Mouse (Mus musculus) E14TG2a.4 (cell line): Measurements from ENCODE around the gene Dner.

Source experiments
- H3K27me3 ChIP-seq: 2 replicates; pipeline ENCODE4 v1.6.1; 2014; ENCODE audit warnings: low read length, control low read depth; ENCODE audit not compliant: insufficient read depth
- H3K36me3 ChIP-seq: 2 replicates; pipeline ENCODE4 v1.6.1; 2014; ENCODE audit warnings: low read length, control low read depth; ENCODE audit not compliant: insufficient read depth
- H3K4me1 ChIP-seq: replicated peaks from 2 replicates; pipeline ENCODE4 v1.6.1; 2014; ENCODE audit warnings: low read depth, low read length, control low read depth
- H3K4me3 ChIP-seq: replicated peaks from 2 replicates; pipeline ENCODE4 v1.5.1; 2014; ENCODE audit warnings: mild to moderate bottlenecking, low read length
- H3K9me3 ChIP-seq: 2 replicates; pipeline ENCODE4 v1.6.1; 2014; ENCODE audit warnings: low read length, control low read depth
- CTCF ChIP-seq: conservative IDR thresholded peaks from 2 replicates; pipeline ENCODE4 v1.5.1; 2014; ENCODE audit warnings: low read length
- NANOG ChIP-seq: IDR thresholded peaks from 2 replicates; pipeline ENCODE4 v1.6.1; 2014; ENCODE audit warnings: borderline replicate concordance, low read length, mixed read lengths
- POU5F1 ChIP-seq: IDR thresholded peaks from 2 replicates; pipeline ENCODE4 v1.6.1; 2014; ENCODE audit warnings: low read length, borderline replicate concordance

Gene Dner

DNA sequence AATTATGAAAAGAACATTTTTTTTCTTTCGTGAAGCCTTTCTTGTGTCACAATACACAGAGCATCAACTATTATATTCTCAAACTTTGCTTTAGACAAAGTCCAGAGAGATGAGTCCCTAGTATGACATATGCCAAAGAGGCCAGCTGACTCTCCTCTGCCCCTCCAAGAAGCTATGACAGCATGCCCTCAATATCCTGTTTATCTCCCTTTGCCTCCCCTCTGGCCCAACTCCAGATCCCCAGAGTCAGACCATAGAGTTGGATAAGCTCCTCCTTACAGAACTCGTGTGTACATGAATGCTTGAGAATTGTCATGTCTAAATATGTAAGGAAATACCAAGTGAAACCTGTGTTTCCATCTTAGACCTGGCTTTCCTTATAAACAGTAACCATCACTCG, 170.5 kb downstream of the Dner start:
- Histone ChIP-seq H3K4me3 (no peak overlapping the region), H3K4me1 (no peaks in the 10 kb centered on the region), H3K36me3 (no peaks in the 10 kb centered on the region), H3K9me3 (no peaks in the 10 kb centered on the region), H3K27me3 (no peaks in the 10 kb centered on the region)
- TF ChIP-seq POU5F1 (no peak), CTCF (no peak), NANOG (no peak)

DNA sequence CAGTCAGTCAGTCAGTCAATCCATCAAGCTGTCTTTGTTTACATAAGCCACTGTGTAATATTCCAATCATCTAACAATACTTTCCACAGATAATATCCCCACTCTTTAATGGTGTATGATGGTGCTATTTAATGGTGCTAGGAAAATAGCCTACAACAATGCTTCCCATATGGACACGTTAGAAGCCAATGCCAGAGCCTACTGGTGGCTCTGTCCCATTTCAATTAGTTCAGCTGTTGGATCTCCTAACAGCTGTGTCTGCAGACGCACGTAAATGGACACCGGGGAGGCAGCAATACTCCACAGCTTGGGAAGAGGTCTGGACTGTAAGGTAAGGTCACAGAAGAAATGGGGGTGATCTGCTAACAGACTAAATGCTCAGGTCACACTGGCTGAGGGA, 171.6 kb downstream of the Dner start:
- no peaks in the 10 kb centered on the region for H3K9me3 ChIP-seq
- H3K27me3 ChIP-seq: no peaks in the 10 kb centered on the region
- no peaks in the 10 kb centered on the region for H3K4me1 ChIP-seq
- no peak overlapping the region for H3K4me3 ChIP-seq
- no peaks in the 10 kb centered on the region for H3K36me3 ChIP-seq
- TF ChIP-seq POU5F1 (no peak), NANOG (no peak)

DNA sequence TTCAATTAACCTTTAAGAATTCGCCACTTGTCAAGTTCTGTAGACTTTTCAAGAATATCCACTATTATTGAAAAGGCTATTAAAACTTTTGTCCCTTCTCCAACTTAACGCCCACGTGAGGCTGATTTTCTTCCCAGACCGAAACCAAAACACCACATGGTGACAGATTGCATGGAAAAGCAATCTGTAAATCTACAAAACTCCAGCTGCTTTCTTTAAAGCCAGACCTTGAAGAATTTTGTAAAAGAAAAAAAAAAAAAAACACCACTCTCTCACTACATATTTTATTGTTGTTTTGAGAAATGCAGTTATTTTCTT, 173.1 kb downstream of the Dner start:
- no peak overlapping the region for H3K4me3 ChIP-seq
- no peaks in the 10 kb centered on the region for H3K9me3 ChIP-seq
- TF ChIP-seq CTCF (no peak), NANOG (no peak), POU5F1 (no peak)

DNA sequence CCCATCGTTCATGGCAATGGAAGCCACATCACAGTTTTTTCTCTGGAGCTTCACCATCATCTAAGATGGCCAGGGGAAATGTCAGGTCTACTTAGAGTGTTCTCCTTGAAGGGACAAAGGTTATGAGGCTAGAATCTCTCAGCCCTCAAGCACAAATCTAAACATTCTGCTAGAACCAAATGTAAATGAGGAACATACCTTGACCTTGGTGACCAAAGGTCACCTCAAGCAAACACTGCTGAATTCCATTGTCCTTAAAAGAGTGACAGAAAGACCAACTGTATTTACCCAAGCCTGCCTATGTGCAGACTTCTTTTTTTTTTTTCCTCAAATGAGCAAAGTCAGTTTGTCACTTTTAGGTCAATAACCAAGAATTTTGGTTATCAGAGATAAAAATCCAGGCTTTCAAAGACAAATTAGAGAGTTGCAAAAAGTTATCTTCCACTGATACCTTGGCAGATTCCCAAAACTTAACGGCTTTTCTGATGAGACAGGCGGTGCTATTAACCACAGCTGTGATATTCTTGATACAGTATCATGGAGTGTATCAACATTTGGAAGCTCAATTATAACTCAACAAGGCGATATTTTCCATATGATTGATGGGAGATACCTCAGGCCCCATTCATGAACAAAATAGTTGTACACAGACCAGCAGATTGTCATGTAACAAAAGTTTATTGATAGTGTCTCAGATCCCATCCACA, 173.6 kb downstream of the Dner start:
- no peak overlapping the region for H3K4me3 ChIP-seq
- TF ChIP-seq POU5F1: no peak
- TF ChIP-seq NANOG: no peak
- TF ChIP-seq CTCF: no peak
- H3K9me3 ChIP-seq: no peaks in the 10 kb centered on the region
- no peaks in the 10 kb centered on the region for H3K27me3 ChIP-seq
- no peaks in the 10 kb centered on the region for H3K36me3 ChIP-seq
- no peaks in the 10 kb centered on the region for H3K4me1 ChIP-seq

More for the DNA sequence above, 173.1 kb downstream of the Dner start:
- no peaks in the 10 kb centered on the region for H3K36me3 ChIP-seq
- no peaks in the 10 kb centered on the region for H3K27me3 ChIP-seq
- H3K4me1 ChIP-seq: no peaks in the 10 kb centered on the region

DNA sequence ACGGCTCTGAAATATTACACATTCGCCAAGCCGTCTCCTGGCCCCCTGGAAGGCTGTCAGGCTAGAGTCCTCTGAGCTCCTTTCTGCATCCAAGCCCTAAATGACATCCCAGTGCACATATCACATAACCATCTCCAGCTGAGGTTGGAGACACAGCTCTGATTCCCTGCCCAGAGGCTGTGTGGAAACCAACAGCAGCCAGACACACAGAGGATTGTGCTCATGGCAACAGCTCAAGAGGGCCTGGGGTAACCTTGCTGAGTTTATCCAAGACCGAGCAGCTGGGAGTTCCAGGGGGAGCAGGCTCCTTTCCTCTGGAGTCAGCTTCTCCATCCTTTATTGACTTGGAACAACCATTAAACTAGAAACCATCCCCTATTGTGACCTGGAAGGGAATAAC, 177.7 kb downstream of the Dner start:
- Histone ChIP-seq H3K36me3 (no peaks in the 10 kb centered on the region), H3K9me3 (no peaks in the 10 kb centered on the region), H3K4me3 (no peak overlapping the region), H3K4me1 (no peaks in the 10 kb centered on the region), H3K27me3 (no peaks in the 10 kb centered on the region; the same call in 1 of the 2 replicates)
- TF ChIP-seq NANOG: no peak
- TF ChIP-seq POU5F1: no peak
- no peak for TF ChIP-seq CTCF

DNA sequence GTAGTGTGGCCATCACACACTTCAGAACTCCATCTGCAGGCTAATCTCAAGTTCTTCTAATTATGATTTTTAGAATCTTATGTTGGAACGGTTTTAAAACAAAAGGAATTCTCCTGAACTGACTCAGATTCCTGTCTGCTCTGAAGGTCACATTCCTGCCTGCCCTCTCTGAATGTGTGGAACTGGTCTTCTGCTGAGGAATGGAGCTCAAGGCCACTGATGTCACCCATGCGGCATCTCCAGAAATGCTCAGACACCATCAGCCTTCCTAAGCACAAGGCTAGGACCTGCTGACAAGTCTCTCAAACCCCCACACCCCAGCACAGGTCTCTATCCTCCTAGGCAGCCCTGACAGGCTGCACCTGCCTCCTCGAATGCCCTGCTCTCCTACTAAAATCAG, 182.8 kb downstream of the Dner start:
- Histone ChIP-seq H3K9me3 (no peaks in the 10 kb centered on the region; the same call in 1 of the 2 replicates), H3K27me3 (no peaks in the 10 kb centered on the region; the same call in 1 of the 2 replicates), H3K36me3 (no peaks in the 10 kb centered on the region), H3K4me3 (no peak overlapping the region), H3K4me1 (no peaks in the 10 kb centered on the region)
- TF ChIP-seq CTCF: no peak
- TF ChIP-seq POU5F1: no peak
- no peak for TF ChIP-seq NANOG

DNA sequence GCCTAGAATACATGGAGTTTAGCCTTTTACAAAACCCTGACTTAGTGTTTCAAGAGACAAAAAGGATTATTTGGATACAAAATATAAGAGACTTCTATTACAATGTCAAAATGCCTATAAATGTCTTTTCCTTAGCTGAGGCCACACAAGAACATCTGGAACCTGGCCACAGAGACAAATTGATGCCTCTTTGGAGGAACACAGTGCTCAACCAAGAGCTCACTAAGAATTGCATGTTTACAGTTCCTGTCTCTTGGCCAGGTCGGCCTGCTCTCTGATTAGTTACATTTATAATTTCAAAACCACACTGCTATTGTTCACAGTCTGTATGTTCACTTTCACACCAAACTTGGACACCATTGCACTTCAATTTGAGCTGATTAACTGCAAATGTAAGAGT, 187.5 kb downstream of the Dner start:
- Histone ChIP-seq H3K4me1 (0 out of 2 replicates have a peak, but pooled peaks cover 3% of the 10 kb centered on the region), H3K27me3 (no peaks in the 10 kb centered on the region), H3K36me3 (no peaks in the 10 kb centered on the region), H3K9me3 (no peaks in the 10 kb centered on the region; the same call in 1 of the 2 replicates), H3K4me3 (no peak overlapping the region)
- TF ChIP-seq CTCF (no peak), POU5F1 (no peak), NANOG (no peak)

DNA sequence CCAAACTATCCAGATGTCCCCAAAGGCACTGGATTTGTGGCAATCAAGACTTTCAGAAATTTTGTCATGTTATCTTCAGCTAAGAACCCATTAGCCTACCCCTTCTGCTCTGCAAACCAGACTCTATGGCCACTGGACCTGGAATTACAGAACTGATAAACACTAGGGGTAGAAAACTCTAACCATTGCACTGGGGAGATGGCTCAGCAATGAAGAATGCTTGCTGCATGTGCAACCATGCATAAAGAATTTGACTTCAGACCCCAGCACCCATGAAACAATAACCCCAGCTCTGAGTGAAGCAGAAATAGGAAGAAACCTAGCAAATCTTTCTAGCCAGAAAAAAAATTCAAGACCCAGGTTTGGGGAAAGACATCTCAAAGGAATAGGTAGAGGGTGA, 188.5 kb downstream of the Dner start:
- Histone ChIP-seq H3K4me3 (no peak overlapping the region), H3K9me3 (no peaks in the 10 kb centered on the region; the same call in 1 of the 2 replicates), H3K36me3 (no peaks in the 10 kb centered on the region), H3K4me1 (0 out of 2 replicates have a peak, but pooled peaks cover 3% of the 10 kb centered on the region), H3K27me3 (no peaks in the 10 kb centered on the region)
- TF ChIP-seq NANOG: no peak
- TF ChIP-seq POU5F1: no peak
- TF ChIP-seq CTCF: no peak
